Mouse (Mus musculus) spleen, adult 2 months (tissue): ENCODE results near the gene Epha5.

Experiments used
- CTCF ChIP-seq: fragments of 200-500 bp; IDR thresholded peaks from 2 replicates; pipeline ENCODE4 v1.5.1; 2011; ENCODE audit warnings: mild to moderate bottlenecking, inconsistent platforms; ENCODE audit not compliant: insufficient read depth, insufficient read length, insufficient replicate concordance; ENCODE audit errors: extremely low read depth
- POLR2A ChIP-seq: fragments of 200-500 bp; IDR thresholded peaks from 2 replicates; pipeline ENCODE4 v1.6.1; 2011; ENCODE audit warnings: low read depth, low read length, inconsistent platforms

DNA sequence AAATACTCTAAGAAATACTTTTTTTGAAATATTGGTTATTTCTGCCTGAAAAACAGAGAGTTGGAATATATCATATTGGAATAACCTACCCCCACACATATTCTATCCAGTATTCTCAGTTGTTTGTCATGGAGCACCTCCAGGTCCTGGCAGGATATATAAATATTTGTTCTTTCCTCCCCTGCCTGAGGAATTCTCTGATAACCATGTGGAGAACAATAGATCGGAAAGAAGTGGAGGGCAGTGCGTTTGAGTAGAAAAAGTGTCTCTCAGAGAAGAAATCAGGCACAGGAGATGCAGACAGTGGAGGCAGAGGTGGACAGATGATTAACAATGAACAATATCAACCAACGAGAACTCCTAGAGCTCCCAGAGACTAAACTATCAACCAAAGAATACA, 223.8 kb downstream of the Epha5 start:
- TF ChIP-seq POLR2A (no peak), CTCF (no peak)
